Mouse (Mus musculus) layer of hippocampus, adult 9-10 months (tissue): Measurements from ENCODE around the gene Sept6.

ENCODE experiments used
- DNase-seq: peaks from one replicate; pipeline ENCODE4 v3.0.0; 2022; ENCODE audit warnings: low spot score

Sept6 gene

GRCm38 (mm10) chrX:36864609-36865328 is 126.8 kb downstream of the Sept6 start:
- DNase-seq = no peak

- DNase-seq = peak; percentile 51
These were observed 127.6 kb downstream of the Sept6 start for GRCm38 (mm10) chrX:36863766-36864608.
